Mouse (Mus musculus): Measurements from ENCODE around the gene Cftr.

Cftr gene

GRCm38 (mm10) chr6:18170311-18170922 is at the start of gene Cftr:
Gene Cftr (plus strand): TSS chr6:18170687.
- DNase-seq: peak; percentile 27

- DNase-seq: no peak
Observed at GRCm38 (mm10) chr6:18127206-18127983, 43.1 kb upstream of the Cftr start.

GRCm38 (mm10) chr6:18128059-18128458 is 42.4 kb upstream of the Cftr start:
- DNase-seq: no peak

- no peak for DNase-seq
Observed at GRCm38 (mm10) chr6:18135246-18135645, 35.2 kb upstream of the Cftr start.

GRCm38 (mm10) chr6:18153031-18153430 is 17.5 kb upstream of the Cftr start:
- no peak for DNase-seq

- DNase-seq: no peak
Observed at GRCm38 (mm10) chr6:18169618-18170017, 869 bp upstream of the Cftr start.

GRCm38 (mm10) chr6:18171614-18172013 is 1.1 kb downstream of the Cftr start:
- DNase-seq: peak; percentile 38

GRCm38 (mm10) chr6:18177509-18177908 is 7.0 kb downstream of the Cftr start:
- DNase-seq: no peak

- DNase-seq: no peak
Observed at GRCm38 (mm10) chr6:18180665-18181064, 10.2 kb downstream of the Cftr start.

GRCm38 (mm10) chr6:18182903-18183302 is 12.4 kb downstream of the Cftr start:
- DNase-seq: no peak

- no peak for DNase-seq
Observed at GRCm38 (mm10) chr6:18220691-18221090, 50.2 kb downstream of the Cftr start.

- DNase-seq: no peak
Observed at GRCm38 (mm10) chr6:18223206-18223605, 52.7 kb downstream of the Cftr start.

GRCm38 (mm10) chr6:18225157-18225556 is 54.7 kb downstream of the Cftr start:
- DNase-seq: no peak

- DNase-seq: no peak
Observed at GRCm38 (mm10) chr6:18246495-18246894, 76.0 kb downstream of the Cftr start.

GRCm38 (mm10) chr6:18247891-18248463 is 77.5 kb downstream of the Cftr start:
- DNase-seq: no peak

- peak; percentile 14 for DNase-seq
Observed at GRCm38 (mm10) chr6:18248464-18248863, 78.0 kb downstream of the Cftr start.

- DNase-seq: no peak
Observed at GRCm38 (mm10) chr6:18254586-18254985, 84.1 kb downstream of the Cftr start.

GRCm38 (mm10) chr6:18270983-18271382 is 100.5 kb downstream of the Cftr start:
- DNase-seq: no peak

- DNase-seq: no peak
Observed at GRCm38 (mm10) chr6:18300781-18301180, 130.3 kb downstream of the Cftr start.

GRCm38 (mm10) chr6:18302105-18302504 is 131.6 kb downstream of the Cftr start:
- DNase-seq: no peak

- DNase-seq: no peak
Observed at GRCm38 (mm10) chr6:18303228-18303627, 132.7 kb downstream of the Cftr start.

GRCm38 (mm10) chr6:18305130-18305529 is 134.6 kb downstream of the Cftr start:
- DNase-seq: no peak

GRCm38 (mm10) chr6:18310983-18311382 is 140.5 kb downstream of the Cftr start:
- no peak for DNase-seq

- DNase-seq: no peak
Observed at GRCm38 (mm10) chr6:18314365-18314943, 144.0 kb downstream of the Cftr start.

Data from lung, postnatal 14 days (tissue).